Mouse (Mus musculus): ENCODE results near the gene 4930578C19Rik. TPM values are rescaled to one million over a fixed set of nuclear protein-coding genes. Genes with fewer than 3 reads are reported as not detected.
"Not testable (repeated sequence)": the region's sequence is repeated elsewhere in the genome, so short reads cannot be mapped to it uniquely, and the experiment has no call there.

Gene 4930578C19Rik
- 1 to 10 TPM; 1.1 to 1.3 TPM for total RNA-seq (2021)
- long read RNA-seq, partial matches to known transcripts = 0 of 1 reads
- long read RNA-seq, other reads (novel, unspliced or antisense) = 1 of 1 reads

DNA sequence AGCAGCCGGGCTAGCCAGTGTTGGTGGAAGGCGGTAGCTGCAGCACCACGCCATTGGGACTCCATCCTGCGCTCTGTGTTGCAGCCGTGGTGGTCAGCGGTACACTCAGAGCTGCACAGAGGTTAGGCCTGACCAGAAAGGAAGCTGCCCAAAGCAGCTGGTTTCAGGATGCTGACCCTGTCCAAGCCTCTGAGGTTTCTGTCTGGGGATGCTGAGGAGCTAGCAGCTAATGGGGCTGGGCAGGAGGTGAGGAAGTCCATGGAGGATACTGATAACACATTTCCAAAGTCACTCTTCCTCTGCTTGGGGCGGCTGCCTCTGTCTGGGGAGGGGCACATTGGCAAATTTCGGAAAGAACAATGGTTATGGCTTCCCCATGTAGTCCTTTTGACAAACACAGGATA, at the start of gene 4930578C19Rik:
4930578C19Rik (minus strand) TSS at position 200 of the 404 bp plus-strand sequence.
- DNase-seq (ENCODE audit: low spot score in 2 of 2) = no peak

- DNase-seq (ENCODE audit: low spot score in 2 of 2) = no peak
Observed at GRCm38 (mm10) chrX:18467690-18468089, 6.5 kb upstream of the 4930578C19Rik start.

GRCm38 (mm10) chrX:18462879-18463278, 1.7 kb upstream of the 4930578C19Rik start:
- no peak for DNase-seq (ENCODE audit: low spot score in 2 of 2)

DNA sequence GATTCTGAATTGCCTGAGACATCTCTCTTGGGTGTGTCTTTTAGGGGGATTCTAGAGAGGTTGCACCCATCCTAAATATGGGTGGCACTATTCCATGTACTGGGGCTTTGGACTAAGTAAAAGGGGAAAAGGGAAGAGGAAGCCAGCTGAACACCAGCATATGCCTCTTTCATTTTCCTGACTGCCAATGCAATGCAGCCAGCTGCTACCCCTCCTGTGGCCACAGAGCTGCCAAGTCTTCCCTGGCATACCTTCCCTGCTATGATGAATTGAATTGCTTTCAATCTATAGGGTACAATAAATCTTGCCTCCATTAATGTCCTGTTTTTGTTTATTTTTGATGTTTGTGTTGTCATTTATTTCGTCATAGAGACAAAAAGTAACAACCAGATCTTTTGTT, 9.6 kb downstream of the 4930578C19Rik start:
- DNase-seq (ENCODE audit: low spot score in 2 of 2) = peak; percentile 7 to 18

DNA sequence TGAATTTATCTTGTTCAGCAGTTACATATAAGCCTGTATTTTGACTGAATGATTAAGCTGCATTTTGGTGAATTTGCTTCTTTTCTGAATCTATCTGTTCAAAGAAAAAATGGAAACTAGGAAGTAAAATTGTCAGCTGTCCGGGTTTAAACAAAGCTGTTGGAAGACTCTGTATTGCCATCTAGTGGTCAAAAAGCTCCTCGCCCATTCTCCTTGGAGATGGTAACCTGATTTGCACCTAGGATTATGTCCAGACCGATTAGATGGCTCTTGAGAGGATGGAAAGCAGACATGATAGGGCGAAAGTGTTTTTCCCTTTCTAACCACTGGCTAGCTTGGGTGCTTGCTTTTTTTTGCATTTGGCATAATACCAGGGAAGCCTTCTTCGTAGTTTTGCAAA, 19.1 kb downstream of the 4930578C19Rik start:
- peak; percentile 19 to 85 for DNase-seq (ENCODE audit: low spot score in 2 of 2)

DNA sequence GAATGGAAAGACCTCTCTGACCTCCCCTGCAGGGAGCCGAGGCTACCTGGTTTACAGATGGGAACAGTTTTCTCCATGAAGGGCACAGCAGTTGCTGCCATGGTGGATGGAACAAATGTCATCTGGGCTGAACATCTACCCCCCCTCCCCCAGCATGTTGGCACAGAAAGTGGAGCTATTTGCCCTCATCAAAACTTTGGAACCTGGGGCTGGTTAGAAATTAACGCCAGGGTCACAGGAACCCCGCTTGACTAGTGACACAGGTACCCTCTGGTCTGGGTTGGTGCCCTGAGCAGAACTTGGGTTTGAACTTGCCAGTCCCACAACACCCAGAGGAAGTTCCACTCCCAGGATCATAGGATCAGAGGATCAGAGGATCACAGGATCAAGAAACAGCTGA, 35.7 kb downstream of the 4930578C19Rik start:
- DNase-seq (ENCODE audit: low spot score in 2 of 2) = no peak

DNA sequence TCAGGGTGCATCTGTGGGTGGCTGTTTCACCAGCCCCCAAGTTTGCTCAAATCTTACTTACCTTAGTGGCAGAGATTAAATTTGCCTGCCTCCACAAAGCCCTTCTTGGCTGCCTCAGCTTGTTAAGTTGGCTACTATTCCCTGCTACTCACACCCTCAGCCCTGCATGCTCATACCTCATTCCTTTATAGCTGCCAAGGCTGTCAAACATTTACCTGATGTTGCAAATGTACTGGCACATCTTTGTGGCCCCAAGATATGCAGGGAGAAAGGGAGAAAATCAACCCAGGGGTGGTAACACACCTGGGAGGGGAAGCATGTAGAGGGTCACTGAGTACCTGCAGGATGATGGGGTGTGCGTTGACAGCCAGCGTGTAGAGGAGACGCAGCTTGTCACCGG, 38.0 kb downstream of the 4930578C19Rik start:
- no peak for DNase-seq (ENCODE audit: low spot score in 2 of 2)

- DNase-seq (ENCODE audit: low spot score in 2 of 2) = no peak
Observed at GRCm38 (mm10) chrX:18420161-18420784, 40.9 kb downstream of the 4930578C19Rik start.

DNA sequence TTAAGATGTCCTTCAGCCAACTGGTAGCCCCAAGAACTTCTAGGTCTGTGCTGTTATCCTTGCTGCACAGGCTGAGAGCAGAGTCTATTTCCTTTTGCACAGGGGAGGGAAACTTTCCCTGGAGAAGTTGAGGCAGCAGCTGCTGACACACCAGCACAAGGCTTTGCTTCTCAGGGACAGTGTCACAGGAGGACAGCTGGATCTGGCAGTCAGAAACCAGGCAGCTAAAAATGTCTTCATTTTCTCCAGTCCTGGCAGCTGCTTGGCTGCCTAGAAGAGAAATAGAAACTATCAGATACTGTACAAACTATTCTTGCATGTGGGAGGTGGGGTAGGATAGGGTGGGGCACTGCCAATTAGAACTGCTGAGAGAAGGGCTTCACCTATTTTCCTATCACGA, 42.2 kb downstream of the 4930578C19Rik start:
- no peak for DNase-seq (ENCODE audit: low spot score in 2 of 2)

DNA sequence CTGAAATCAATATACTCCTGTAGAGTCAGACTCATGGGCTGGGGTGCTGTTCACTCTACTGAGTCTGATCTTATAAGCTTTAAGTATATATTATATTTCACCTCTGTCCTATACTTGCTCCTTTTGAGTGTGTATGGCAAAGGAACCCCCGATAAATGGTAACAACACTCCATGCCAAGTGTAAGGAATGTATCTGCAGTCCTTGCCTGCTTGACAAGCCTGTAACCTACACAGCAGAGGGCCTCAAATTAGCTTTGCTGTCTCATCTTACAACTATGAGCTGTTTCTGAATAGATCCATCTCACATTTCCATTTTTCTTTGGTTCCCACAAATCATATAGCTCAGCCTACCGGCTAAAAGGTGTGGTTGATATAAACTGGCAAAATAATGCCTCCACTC, 46.6 kb downstream of the 4930578C19Rik start:
- DNase-seq (ENCODE audit: low spot score in 2 of 2) = no peak

DNA sequence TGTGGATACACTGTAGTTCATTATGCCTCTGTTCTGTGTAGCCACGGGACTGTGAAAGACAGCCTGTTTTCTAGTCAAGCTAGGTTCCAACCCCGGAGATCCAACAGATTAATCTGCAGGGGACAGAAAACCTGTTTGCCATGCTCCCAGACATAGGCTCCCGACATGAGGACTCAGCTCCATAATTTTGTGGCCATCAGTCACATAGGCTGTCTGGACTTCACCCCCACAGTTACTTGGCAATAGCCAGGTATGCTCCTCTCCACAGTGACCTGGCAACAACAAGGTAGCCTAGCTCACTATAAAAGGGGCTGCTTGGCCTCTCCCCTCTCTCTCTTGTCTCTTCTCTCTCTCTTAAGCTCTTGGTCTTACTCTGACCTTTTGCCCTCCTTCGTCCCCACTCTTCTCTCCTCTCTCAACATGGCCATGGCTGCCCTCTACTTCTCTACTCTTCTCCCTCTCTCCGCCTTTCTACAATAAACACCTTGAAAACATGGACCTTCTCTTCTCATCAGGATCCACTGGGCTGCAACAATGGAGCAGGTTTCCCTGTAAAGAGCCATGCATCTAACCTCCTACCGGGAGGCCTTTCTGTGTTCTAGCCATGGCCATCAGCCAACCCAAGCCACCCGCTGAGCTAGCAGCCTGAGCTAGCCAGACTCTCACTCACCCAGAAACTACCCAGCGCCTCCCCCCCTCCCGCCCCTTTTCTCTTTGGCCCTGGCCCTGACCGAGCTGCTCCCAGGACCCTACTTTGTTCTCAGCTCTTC, 49.9 kb downstream of the 4930578C19Rik start:
- no peak for DNase-seq (ENCODE audit: low spot score in 2 of 2)

GRCm38 (mm10) chrX:18409598-18409997, 51.6 kb downstream of the 4930578C19Rik start:
- DNase-seq (ENCODE audit: low spot score in 2 of 2) = peak in 1 of 2 experiments; percentile 8

GRCm38 (mm10) chrX:18402296-18402695, 58.9 kb downstream of the 4930578C19Rik start:
- DNase-seq (ENCODE audit: low spot score in 2 of 2) = no peak

- DNase-seq (ENCODE audit: low spot score in 2 of 2) = no peak
Observed at GRCm38 (mm10) chrX:18396700-18397099, 64.5 kb downstream of the 4930578C19Rik start.

- DNase-seq (ENCODE audit: low spot score in 2 of 2) = not testable (repeated sequence)
Observed at GRCm38 (mm10) chrX:18384181-18384580, 77.0 kb downstream of the 4930578C19Rik start.

All from layer of hippocampus, adult 18-20 months (tissue).